Mouse (Mus musculus): ENCODE measurements at regions not wholly inside any gene's neighbourhood (a gene's known extent, or its start where the extent isn't known, plus 50 kb on each side); places are given as distances from the start of the nearest gene placed in this dataset.

- Histone ChIP-seq H3K4me1 (ENCODE audit: control insufficient read depth, insufficient read depth, low read length) (peaks cover 26% of the 10 kb centered on the region), H3K27ac (ENCODE audit: insufficient read depth, low read depth, low read length) (no peak overlapping the region), H3K4me3 (ENCODE audit: insufficient read depth, low read depth, low read length) (no peak overlapping the region)
- WGBS: 79% methylated on average over 2 of the region's 2 CpGs
- TF ChIP-seq CTCF (IDR thresholded peaks at IDR 0.05; ENCODE audit: insufficient read depth, low read depth, low read length) (no peak), POLR2A (IDR thresholded peaks at IDR 0.05; ENCODE audit: insufficient read depth, low read depth, low read length) (no peak)
These were observed 69.6 kb upstream of the Id2 start for GRCm38 (mm10) chr12:25166525-25166924.

DNA sequence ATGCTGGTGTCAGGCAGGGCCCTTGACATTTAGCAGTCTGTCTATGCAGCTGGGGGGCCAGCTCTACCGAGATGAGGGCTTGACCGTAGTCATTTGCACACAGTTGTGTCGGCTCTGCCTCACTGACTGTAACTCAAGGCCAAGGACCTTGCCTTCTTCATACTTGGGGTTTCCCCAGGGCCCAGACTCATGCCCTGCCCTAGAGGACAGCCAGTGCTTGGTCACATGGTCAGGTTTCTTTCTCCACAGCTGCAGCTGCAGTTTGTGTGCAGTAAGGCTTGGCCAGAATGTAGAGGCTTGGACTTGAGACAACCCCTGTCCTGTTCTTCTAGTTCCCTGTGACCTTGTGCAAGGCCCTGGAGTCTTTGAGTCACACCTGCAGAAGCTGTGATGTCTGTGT, 68.7 kb upstream of the Id2 start:
- WGBS: 83% methylated on average over 3 of the region's 3 CpGs
- H3K4me1 ChIP-seq (ENCODE audit: control insufficient read depth, insufficient read depth, low read length): peaks cover 28% of the 10 kb centered on the region
- H3K27ac ChIP-seq (ENCODE audit: insufficient read depth, low read depth, low read length): no peak overlapping the region
- TF ChIP-seq POLR2A (IDR thresholded peaks at IDR 0.05; ENCODE audit: insufficient read depth, low read depth, low read length) (no peak), CTCF (IDR thresholded peaks at IDR 0.05; ENCODE audit: insufficient read depth, low read depth, low read length) (no peak)
- no peak overlapping the region for H3K4me3 ChIP-seq (ENCODE audit: insufficient read depth, low read depth, low read length)

GRCm38 (mm10) chr12:25164724-25165123, 67.8 kb upstream of the Id2 start:
- Histone ChIP-seq H3K4me1 (ENCODE audit: control insufficient read depth, insufficient read depth, low read length) (peaks cover 31% of the 10 kb centered on the region), H3K27ac (ENCODE audit: insufficient read depth, low read depth, low read length) (no peak overlapping the region), H3K4me3 (ENCODE audit: insufficient read depth, low read depth, low read length) (no peak overlapping the region)
- WGBS: 68% methylated on average over 1 of the region's 1 CpGs
- no peak for TF ChIP-seq POLR2A (IDR thresholded peaks at IDR 0.05; ENCODE audit: insufficient read depth, low read depth, low read length)
- TF ChIP-seq CTCF (IDR thresholded peaks at IDR 0.05; ENCODE audit: insufficient read depth, low read depth, low read length): no peak

- TF ChIP-seq CTCF (IDR thresholded peaks at IDR 0.05; ENCODE audit: insufficient read depth, low read depth, low read length) (no peak), POLR2A (IDR thresholded peaks at IDR 0.05; ENCODE audit: insufficient read depth, low read depth, low read length) (no peak)
- no peak overlapping the region for H3K4me3 ChIP-seq (ENCODE audit: insufficient read depth, low read depth, low read length)
- WGBS: 44% methylated on average over 6 of the region's 6 CpGs
- peaks cover 34% of the 10 kb centered on the region for H3K4me1 ChIP-seq (ENCODE audit: control insufficient read depth, insufficient read depth, low read length)
- no peak overlapping the region for H3K27ac ChIP-seq (ENCODE audit: insufficient read depth, low read depth, low read length)
These were observed 66.6 kb upstream of the Id2 start for GRCm38 (mm10) chr12:25163541-25163940.

GRCm38 (mm10) chr12:25162843-25163242, 65.9 kb upstream of the Id2 start:
- Histone ChIP-seq H3K27ac (ENCODE audit: insufficient read depth, low read depth, low read length) (no peak overlapping the region), H3K4me3 (ENCODE audit: insufficient read depth, low read depth, low read length) (no peak overlapping the region), H3K4me1 (ENCODE audit: control insufficient read depth, insufficient read depth, low read length) (peaks cover 34% of the 10 kb centered on the region)
- TF ChIP-seq CTCF (IDR thresholded peaks at IDR 0.05; ENCODE audit: insufficient read depth, low read depth, low read length) (no peak), POLR2A (IDR thresholded peaks at IDR 0.05; ENCODE audit: insufficient read depth, low read depth, low read length) (no peak)
- WGBS: 92% methylated on average over 6 of the region's 6 CpGs

GRCm38 (mm10) chr12:25161939-25162338, 65.0 kb upstream of the Id2 start:
- 69% methylated on average over 6 of the region's 6 CpGs for WGBS
- TF ChIP-seq CTCF (IDR thresholded peaks at IDR 0.05; ENCODE audit: insufficient read depth, low read depth, low read length) (no peak), POLR2A (IDR thresholded peaks at IDR 0.05; ENCODE audit: insufficient read depth, low read depth, low read length) (no peak)
- H3K4me1 ChIP-seq (ENCODE audit: control insufficient read depth, insufficient read depth, low read length): peaks cover 34% of the 10 kb centered on the region
- H3K27ac ChIP-seq (ENCODE audit: insufficient read depth, low read depth, low read length): peak overlapping the region; percentile 2; the same call in 1 of the 2 replicates
- H3K4me3 ChIP-seq (ENCODE audit: insufficient read depth, low read depth, low read length): no peak overlapping the region

- H3K4me1 ChIP-seq (ENCODE audit: control insufficient read depth, insufficient read depth, low read length): peaks cover 34% of the 10 kb centered on the region
- H3K4me3 ChIP-seq (ENCODE audit: insufficient read depth, low read depth, low read length): no peak overlapping the region
- TF ChIP-seq CTCF (IDR thresholded peaks at IDR 0.05; ENCODE audit: insufficient read depth, low read depth, low read length): no peak
- no peak for TF ChIP-seq POLR2A (IDR thresholded peaks at IDR 0.05; ENCODE audit: insufficient read depth, low read depth, low read length)
- 49% methylated on average over 15 of the region's 15 CpGs for WGBS
- H3K27ac ChIP-seq (ENCODE audit: insufficient read depth, low read depth, low read length): peak overlapping the region; percentile 2
These were observed 64.3 kb upstream of the Id2 start for GRCm38 (mm10) chr12:25160990-25161843.

DNA sequence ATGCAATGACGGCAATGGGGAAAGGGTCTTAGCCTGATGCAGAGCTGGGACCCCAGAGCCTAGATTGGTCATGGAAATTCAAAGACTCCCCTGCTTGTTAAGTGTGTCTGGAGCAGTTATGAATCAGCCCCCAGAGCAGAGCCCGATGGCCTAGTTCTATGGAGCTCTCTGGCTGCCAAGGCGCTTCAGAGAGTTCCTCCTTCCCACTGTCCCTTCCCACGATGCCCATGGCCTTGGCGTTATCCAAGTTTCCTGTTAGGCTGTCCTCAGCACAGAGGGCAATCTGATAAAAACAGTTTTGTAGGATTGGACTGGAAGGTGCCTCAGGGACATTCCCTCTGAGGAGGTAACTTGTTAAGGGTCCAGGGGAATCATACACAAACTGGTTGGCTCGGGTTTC, 62.2 kb upstream of the Id2 start:
- WGBS: 91% methylated on average over 6 of the region's 6 CpGs
- no peak overlapping the region for H3K27ac ChIP-seq (ENCODE audit: insufficient read depth, low read depth, low read length)
- H3K4me1 ChIP-seq (ENCODE audit: control insufficient read depth, insufficient read depth, low read length): peaks cover 23% of the 10 kb centered on the region
- TF ChIP-seq CTCF (IDR thresholded peaks at IDR 0.05; ENCODE audit: insufficient read depth, low read depth, low read length) (no peak), POLR2A (IDR thresholded peaks at IDR 0.05; ENCODE audit: insufficient read depth, low read depth, low read length) (no peak)
- H3K4me3 ChIP-seq (ENCODE audit: insufficient read depth, low read depth, low read length): no peak overlapping the region

DNA sequence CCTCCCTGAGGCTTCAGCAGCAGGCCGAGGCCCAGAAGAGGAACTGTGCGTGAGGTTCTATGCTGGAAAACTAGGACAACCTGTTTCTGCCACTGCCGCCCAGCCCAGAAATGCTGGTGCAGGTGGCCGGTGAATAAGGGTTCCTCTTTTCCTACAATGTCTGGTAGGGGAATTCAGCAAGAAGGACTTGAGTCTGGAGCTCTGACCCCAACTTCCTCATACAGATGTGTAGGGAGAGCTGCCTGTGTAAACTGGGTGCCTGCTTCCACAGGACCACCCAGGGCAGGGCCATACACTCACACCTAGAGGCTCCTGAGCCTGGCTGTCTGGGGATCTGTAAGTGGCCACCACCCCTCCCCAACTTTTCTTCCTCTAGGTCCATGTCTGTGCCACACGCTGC, 60.3 kb upstream of the Id2 start:
- Histone ChIP-seq H3K4me1 (ENCODE audit: control insufficient read depth, insufficient read depth, low read length) (peaks cover 13% of the 10 kb centered on the region), H3K27ac (ENCODE audit: insufficient read depth, low read depth, low read length) (no peak overlapping the region), H3K4me3 (ENCODE audit: insufficient read depth, low read depth, low read length) (no peak overlapping the region)
- TF ChIP-seq CTCF (IDR thresholded peaks at IDR 0.05; ENCODE audit: insufficient read depth, low read depth, low read length) (no peak), POLR2A (IDR thresholded peaks at IDR 0.05; ENCODE audit: insufficient read depth, low read depth, low read length) (no peak)
- WGBS: 95% methylated on average over 5 of the region's 5 CpGs
